Mouse (Mus musculus) heart, embryonic 14.5 days (tissue): ENCODE results near the gene Olfr1371. TPM values are rescaled to one million over a fixed set of nuclear protein-coding genes. Genes with fewer than 3 reads are reported as not detected.
"Not testable (repeated sequence)": the region's sequence is repeated elsewhere in the genome, so short reads cannot be mapped to it uniquely, and the experiment has no call there.

ENCODE experiments used
- ATAC-seq: fragments of 200-750 bp; cut with Nextera tagmentation; 2 replicates; pipeline ENCODE4 v1.8.0; 2017; ENCODE audit warnings: low read depth, moderate TSS enrichment; ENCODE audit not compliant: insufficient number of reproducible peaks, insufficient read depth, low FRiP score
- H3K27ac ChIP-seq, 2 experiments: fragments of 200-500 bp in 1 of 2; fragments of 300-500 bp in 1 of 2; sonication (generic) in 1 of 2; replicated peaks in 1 of 2; 2 replicates each; pipeline ENCODE4 v1.5.1; 2012 to 2014; ENCODE audit warnings: low read depth in 2 of 2, low read length in 2 of 2, control low read depth in 1 of 2, mild to moderate bottlenecking in 1 of 2, mixed read lengths in 1 of 2; ENCODE audit not compliant: control insufficient read depth in 1 of 2, insufficient read depth in 1 of 2
- H3K27me3 ChIP-seq: fragments of 300-500 bp; sonication (generic); 2 replicates; pipeline ENCODE4 v1.6.1; 2014; ENCODE audit warnings: mild to moderate bottlenecking, low read length, control low read depth; ENCODE audit not compliant: control insufficient read depth, insufficient read depth
- H3K36me3 ChIP-seq: fragments of 300-500 bp; sonication (generic); 2 replicates; pipeline ENCODE4 v1.6.1; 2014; ENCODE audit warnings: mild to moderate bottlenecking, control low read depth, low read length, mixed read lengths; ENCODE audit not compliant: control insufficient read depth, insufficient read depth
- H3K4me1 ChIP-seq, 2 experiments: fragments of 200-500 bp in 1 of 2; fragments of 300-500 bp in 1 of 2; sonication (generic) in 1 of 2; 2 replicates each; pipeline ENCODE4 v1.6.1; 2012 to 2014; ENCODE audit warnings: low read length in 2 of 2, control low read depth in 1 of 2, mixed read lengths in 1 of 2; ENCODE audit not compliant: control insufficient read depth in 2 of 2, insufficient read depth in 2 of 2
- H3K4me2 ChIP-seq: fragments of 300-500 bp; sonication (generic); 2 replicates; pipeline ENCODE4 v1.6.1; 2014; ENCODE audit warnings: mild to moderate bottlenecking, low read length
- H3K4me3 ChIP-seq, 2 experiments: fragments of 200-500 bp in 1 of 2; fragments of 300-500 bp in 1 of 2; sonication (generic) in 1 of 2; 2 replicates each; pipeline ENCODE4 v1.5.1; 2012 to 2014; ENCODE audit warnings: low read length in 2 of 2, mild to moderate bottlenecking in 2 of 2, control low read depth in 1 of 2, low read depth in 1 of 2, moderate library complexity in 1 of 2; ENCODE audit not compliant: control insufficient read depth in 1 of 2, insufficient read depth in 1 of 2
- H3K9ac ChIP-seq: fragments of 300-500 bp; sonication (generic); 2 replicates; pipeline ENCODE4 v1.6.1; 2014; ENCODE audit warnings: mild to moderate bottlenecking, low read length
- H3K9me3 ChIP-seq: fragments of 300-500 bp; sonication (generic); 2 replicates; pipeline ENCODE4 v1.6.1; 2016; ENCODE audit warnings: low read length, control low read depth; ENCODE audit not compliant: control insufficient read depth
- WGBS: fragments of 180-500 bp; shearing (Covaris S2); extraction: QIAGEN DNeasy Blood & Tissue Kit; methylation state at CpG from one replicate; pipeline ENCODE4 v1.1.7; 2014; 5-methylcytosine and 5-hydroxymethylcytosine counted together
- polyA plus RNA-seq: library from polyadenylated mRNA; unstranded; fragments of >200 nt; fragmentation: Nextera tagmentation; extraction: Ambion mirVana; gene quantifications from 2 replicates; pipeline ENCODE4 v1.2.1, GENCODE M21; 2014

The Olfr1371 gene
- polyA plus RNA-seq, 1 experiment from 2014 or later: not detected

DNA sequence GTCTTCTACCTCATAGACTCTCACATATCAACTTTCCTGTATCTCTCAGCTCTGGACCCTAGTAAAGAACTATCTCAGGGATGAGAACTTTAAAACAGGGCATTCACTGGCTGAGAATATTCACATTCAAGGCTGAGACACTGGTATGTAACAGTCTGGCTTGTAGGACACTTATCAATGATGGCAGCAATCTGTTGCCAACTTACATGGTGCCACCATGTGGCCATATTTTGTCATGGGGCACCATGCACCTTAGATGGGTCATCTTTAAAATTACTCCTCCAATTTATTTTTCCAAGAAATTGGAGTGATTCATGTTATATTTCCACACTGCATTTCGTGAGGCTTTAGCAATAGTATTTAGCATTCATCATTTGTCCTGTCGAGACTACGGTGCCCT, 33.9 kb downstream of the Olfr1371 start:
- ATAC-seq, H3K36me3 ChIP-seq, H3K4me2 ChIP-seq, H3K27ac ChIP-seq, H3K4me3 ChIP-seq, H3K4me1 ChIP-seq, H3K27me3 ChIP-seq, H3K9ac ChIP-seq, H3K9me3 ChIP-seq: not testable (repeated sequence)
- no CpG with 5 or more reads among the region's 3 CpGs for WGBS

DNA sequence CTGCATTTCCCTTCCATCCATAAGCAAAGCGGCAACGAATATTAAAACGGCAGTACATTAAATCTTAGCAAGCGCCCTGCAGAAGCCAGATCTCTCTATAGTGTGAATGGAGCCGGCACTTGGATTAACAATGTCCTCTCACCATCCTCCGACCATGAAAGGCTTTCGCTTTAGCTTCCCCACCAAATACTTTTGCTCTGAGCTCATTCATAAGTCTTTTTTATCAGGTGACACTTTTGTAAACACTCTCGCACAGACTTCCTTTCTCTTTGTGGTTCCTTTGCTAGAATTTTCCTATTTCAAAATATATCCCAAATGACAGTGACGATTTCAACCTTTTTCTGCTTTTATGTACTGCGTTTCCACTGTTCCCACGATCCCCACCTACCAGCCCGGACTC, 45.3 kb downstream of the Olfr1371 start:
- Histone ChIP-seq H3K9ac (peak overlapping the region; percentile 62), H3K4me3 (peak overlapping the region; percentile 51 to 60), H3K4me1 (peaks cover 0 to 4% of the 10 kb centered on the region in 2 experiments; a peak in 2 of 4 replicates), H3K27ac (no peak overlapping the region), H3K36me3 (no peaks in the 10 kb centered on the region), H3K4me2 (peak overlapping the region; percentile 77), H3K27me3 (peaks cover 15% of the 10 kb centered on the region), H3K9me3 (no peaks in the 10 kb centered on the region)
- no peak for ATAC-seq
- 13% methylated on average over 12 of the region's 12 CpGs for WGBS

DNA sequence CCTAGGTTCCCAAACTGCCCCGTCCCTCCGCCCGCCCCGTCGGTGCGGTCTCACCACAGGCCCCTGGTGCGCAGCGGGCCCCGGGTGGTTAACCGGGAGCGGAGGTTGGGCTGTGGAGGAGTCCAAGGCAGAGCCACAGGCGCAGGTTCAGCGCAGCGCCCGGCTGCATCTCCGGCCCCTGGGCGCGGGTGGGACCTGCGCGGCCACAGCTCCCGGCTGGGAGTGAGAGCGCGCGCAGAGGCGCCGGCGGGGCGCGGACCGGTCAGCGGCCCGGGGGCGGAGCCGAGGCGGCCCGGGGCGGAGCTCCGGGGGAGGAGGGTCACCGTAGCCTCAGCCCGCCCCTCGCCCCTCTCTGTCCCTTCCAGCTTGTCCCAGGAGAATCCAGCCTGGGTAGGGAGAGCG, 45.9 kb downstream of the Olfr1371 start:
- WGBS: 1% methylated on average over 33 of the region's 42 CpGs
- H3K4me3 ChIP-seq: peak overlapping the region; percentile 51 to 60
- peak; percentile 75 for ATAC-seq
- H3K9ac ChIP-seq: peak overlapping the region; percentile 62
- not testable (repeated sequence) for H3K4me1 ChIP-seq, H3K36me3 ChIP-seq, H3K27ac ChIP-seq, H3K9me3 ChIP-seq
- H3K4me2 ChIP-seq: peak overlapping the region; percentile 77
- peaks cover 14% of the 10 kb centered on the region for H3K27me3 ChIP-seq

DNA sequence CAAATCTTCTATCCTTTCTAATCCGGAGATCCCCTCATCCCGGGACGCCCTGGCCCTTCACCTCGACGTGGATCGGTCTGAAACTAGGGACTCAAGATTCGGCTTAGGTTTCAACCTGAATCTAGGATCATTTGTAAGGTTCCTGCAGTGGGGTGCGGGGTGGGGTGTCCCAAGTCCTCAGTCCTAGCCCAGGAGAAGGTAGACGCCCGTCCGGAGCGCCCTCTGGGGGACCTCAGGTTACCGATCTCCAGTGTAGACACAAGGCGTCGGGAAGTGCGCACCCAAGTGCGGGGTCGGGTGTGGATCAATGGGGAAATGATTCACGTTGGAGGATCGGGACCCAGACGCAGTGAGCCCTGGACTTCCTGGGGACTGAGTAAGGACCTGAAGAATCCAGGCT, 46.7 kb downstream of the Olfr1371 start:
- no peak overlapping the region for H3K9ac ChIP-seq
- peaks cover 0 to 4% of the 10 kb centered on the region in 2 experiments; a peak in 2 of 4 replicates for H3K4me1 ChIP-seq
- H3K36me3 ChIP-seq: no peaks in the 10 kb centered on the region
- 3% methylated on average over 21 of the region's 21 CpGs for WGBS
- H3K4me3 ChIP-seq: peak overlapping the region; percentile 18 to 51
- H3K4me2 ChIP-seq: peak overlapping the region; percentile 77
- no peaks in the 10 kb centered on the region for H3K9me3 ChIP-seq
- peaks cover 9% of the 10 kb centered on the region; the same call in 1 of the 2 replicates for H3K27me3 ChIP-seq
- no peak for ATAC-seq
- no peak overlapping the region for H3K27ac ChIP-seq

DNA sequence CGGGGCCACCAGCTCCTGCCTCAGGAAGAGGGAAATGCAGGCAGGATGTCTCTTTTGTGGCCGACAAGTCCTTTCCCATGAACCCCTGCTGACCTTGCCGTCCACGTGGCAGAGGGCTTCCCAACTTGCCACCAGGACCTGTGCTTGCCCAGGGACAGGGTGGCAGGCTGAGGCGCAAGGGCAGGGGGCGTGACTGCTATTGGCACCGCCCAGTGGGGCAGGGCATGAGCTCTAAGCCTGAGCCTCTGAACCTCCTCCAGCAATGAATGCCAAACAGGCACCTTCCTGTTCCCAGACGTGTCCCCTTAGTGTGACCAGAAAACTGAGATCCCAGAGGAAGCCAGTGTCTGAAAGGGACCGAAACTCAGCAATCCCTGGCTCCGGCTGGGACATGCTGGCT, 49.9 kb downstream of the Olfr1371 start:
- H3K27me3 ChIP-seq: peaks cover 9% of the 10 kb centered on the region; the same call in 1 of the 2 replicates
- no peak for ATAC-seq
- no peak overlapping the region for H3K9ac ChIP-seq
- H3K9me3 ChIP-seq: no peaks in the 10 kb centered on the region
- no peak overlapping the region for H3K27ac ChIP-seq
- no peak overlapping the region for H3K4me2 ChIP-seq
- peaks cover 0 to 4% of the 10 kb centered on the region in 2 experiments; a peak in 2 of 4 replicates for H3K4me1 ChIP-seq
- 26% methylated on average over 10 of the region's 10 CpGs for WGBS
- no peaks in the 10 kb centered on the region for H3K36me3 ChIP-seq
- no peak overlapping the region for H3K4me3 ChIP-seq

Other genes with a start within 250 kb of the Olfr1371 start
- gene Cdkn2aipnl, start 246.3 kb downstream of the Olfr1371 start, polyA plus RNA-seq: 68.5 and 69.3 TPM in 2 replicates
- 187 and 193 TPM in 2 replicates for gene Ube2b, start 213.2 kb downstream of the Olfr1371 start, polyA plus RNA-seq
- 9.1 and 10.1 TPM in 2 replicates for gene Cdkl3, start 209.8 kb downstream of the Olfr1371 start, polyA plus RNA-seq
- 81.1 and 86.7 TPM in 2 replicates for gene Ppp2ca, start 115.3 kb downstream of the Olfr1371 start, polyA plus RNA-seq
- not detected in 2 replicates for gene Olfr1373, start 68.5 kb downstream of the Olfr1371 start, polyA plus RNA-seq
- 468 and 534 TPM in 2 replicates for gene Skp1a, start 18.0 kb upstream of the Olfr1371 start, polyA plus RNA-seq
- 2.2 and 2.5 TPM in 2 replicates for gene Tcf7, start 69.0 kb upstream of the Olfr1371 start, polyA plus RNA-seq
- gene Vdac1, start 146.9 kb upstream of the Olfr1371 start, polyA plus RNA-seq: 409 and 422 TPM in 2 replicates
- gene 9530068E07Rik, start 182.4 kb upstream of the Olfr1371 start, polyA plus RNA-seq: 227 and 235 TPM in 2 replicates